Mouse (Mus musculus) megakaryocyte, embryonic 14.5 days (primary cell): ENCODE data around the gene Wdr72. TPM values are rescaled to one million over a fixed set of nuclear protein-coding genes. Genes with fewer than 3 reads are reported as not detected.

Source experiments
- H3K27me3 ChIP-seq: replicated peaks from 2 replicates; pipeline ENCODE3; 2012; ENCODE audit warnings: inconsistent platforms
- H3K36me3 ChIP-seq: replicated peaks from 2 replicates; pipeline ENCODE3; 2012; ENCODE audit warnings: low read length, inconsistent platforms, mixed read lengths
- H3K4me1 ChIP-seq: 2 replicates; pipeline ENCODE4 v1.6.1; 2012; ENCODE audit warnings: inconsistent platforms
- H3K4me3 ChIP-seq: replicated peaks from 2 replicates; pipeline ENCODE3; 2012; ENCODE audit warnings: moderate library complexity, mild to moderate bottlenecking, inconsistent platforms
- H3K9me3 ChIP-seq: 2 replicates; pipeline ENCODE4 v1.6.1; 2012; ENCODE audit warnings: inconsistent platforms
- FLI1 ChIP-seq: IDR thresholded peaks from 2 replicates; pipeline ENCODE4 v1.6.1; 2012; ENCODE audit warnings: low read length, inconsistent platforms, mixed read lengths
- GATA1 ChIP-seq: IDR thresholded peaks from 3 replicates; pipeline ENCODE4 v1.6.1; 2012; ENCODE audit warnings: mixed read lengths, low read length, inconsistent platforms, borderline replicate concordance
- polyA plus RNA-seq: library from polyadenylated mRNA; stranded (reverse); fragments of >175 nt; gene quantifications from 2 replicates; pipeline ENCODE4 v1.2.3, GENCODE M21; 2012; ENCODE audit warnings: low replicate concordance; ENCODE audit not compliant: insufficient read depth

Gene Wdr72
- polyA plus RNA-seq: not detected in 2 replicates

DNA sequence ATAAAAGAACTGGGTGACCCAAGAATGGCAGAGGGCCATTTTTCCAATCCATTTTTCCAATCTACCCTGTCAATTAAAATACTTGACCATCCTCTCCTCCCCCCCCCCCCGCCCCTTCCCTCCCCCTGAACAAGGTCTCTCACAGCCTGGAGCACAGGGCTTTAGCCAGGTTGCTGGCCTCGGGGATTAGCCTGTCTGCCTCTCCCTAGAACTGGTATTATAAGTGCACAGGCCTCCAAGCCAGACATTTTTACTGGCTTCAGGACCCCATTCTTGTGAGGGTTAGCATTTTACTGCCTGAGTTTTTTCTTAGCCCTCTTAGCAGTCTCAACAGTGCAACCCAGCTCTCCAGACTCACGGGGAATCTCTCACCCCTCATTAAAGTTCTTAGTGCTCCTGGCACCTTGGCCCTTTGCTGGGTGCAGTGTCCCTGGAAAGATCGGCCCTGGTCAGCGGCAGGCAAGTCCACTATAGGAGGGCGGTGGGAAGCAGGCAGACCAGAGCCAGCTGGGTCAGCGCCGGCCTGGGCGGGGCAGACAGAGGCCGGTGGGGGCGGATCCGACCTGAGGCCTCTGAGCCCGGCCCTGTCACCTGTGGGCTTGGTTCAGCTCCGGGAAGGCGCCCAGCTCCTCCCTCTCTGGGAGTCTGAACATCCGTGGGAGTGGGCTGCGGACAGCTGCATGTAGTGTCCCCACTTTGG lies at the start of gene Wdr72:
Wdr72 (plus strand) TSS at position 596 of the 700 bp plus-strand sequence.
- Histone ChIP-seq H3K36me3 (no peaks in the 10 kb centered on the region), H3K4me1 (no peaks in the 10 kb centered on the region), H3K9me3 (peaks cover 5% of the 10 kb centered on the region; the same call in 1 of the 2 replicates), H3K27me3 (peaks cover 4% of the 10 kb centered on the region), H3K4me3 (no peak within 1 kb of the TSS)
- no peak for TF ChIP-seq GATA1
- no peak for TF ChIP-seq FLI1

GRCm38 (mm10) chr9:74066278-74066677 lies 43.9 kb upstream of the Wdr72 start:
- Histone ChIP-seq H3K27me3 (no peaks in the 10 kb centered on the region), H3K9me3 (peaks cover 4% of the 10 kb centered on the region), H3K4me3 (no peak overlapping the region), H3K36me3 (no peaks in the 10 kb centered on the region), H3K4me1 (no peaks in the 10 kb centered on the region)
- TF ChIP-seq GATA1 (no peak), FLI1 (no peak)

DNA sequence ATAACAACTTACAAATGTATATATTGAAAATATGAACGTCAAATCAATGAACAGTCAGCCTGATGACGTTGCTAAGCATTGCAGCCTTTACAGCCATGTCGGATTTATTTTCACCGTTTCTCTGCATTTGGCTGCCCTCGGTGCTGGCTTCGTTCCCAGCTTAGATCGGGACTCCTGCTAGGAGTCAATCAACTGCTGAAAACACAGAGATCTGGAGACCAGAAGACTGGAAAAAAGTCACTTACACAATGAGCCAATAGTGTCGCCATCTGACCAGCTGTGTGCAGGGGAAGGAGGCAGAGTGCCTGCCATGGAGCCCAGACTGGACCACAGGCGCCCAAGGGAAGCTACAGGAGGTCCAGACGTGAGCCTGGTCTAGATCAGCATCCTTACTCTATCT lies 43.4 kb upstream of the Wdr72 start:
- no peak for TF ChIP-seq GATA1
- TF ChIP-seq FLI1: no peak
- H3K27me3 ChIP-seq: no peaks in the 10 kb centered on the region

GRCm38 (mm10) chr9:74075958-74076357 lies 34.2 kb upstream of the Wdr72 start:
- H3K27me3 ChIP-seq: no peaks in the 10 kb centered on the region
- H3K9me3 ChIP-seq: peaks cover 3% of the 10 kb centered on the region; the same call in 1 of the 2 replicates
- no peak overlapping the region for H3K4me3 ChIP-seq
- no peaks in the 10 kb centered on the region for H3K36me3 ChIP-seq
- TF ChIP-seq GATA1 (no peak), FLI1 (no peak)
- H3K4me1 ChIP-seq: no peaks in the 10 kb centered on the region

More for the DNA sequence above, 43.4 kb upstream of the Wdr72 start:
- H3K4me3 ChIP-seq: no peak overlapping the region
- peaks cover 4% of the 10 kb centered on the region for H3K9me3 ChIP-seq
- no peaks in the 10 kb centered on the region for H3K4me1 ChIP-seq
- H3K36me3 ChIP-seq: no peaks in the 10 kb centered on the region

- no peaks in the 10 kb centered on the region for H3K36me3 ChIP-seq
- no peaks in the 10 kb centered on the region for H3K4me1 ChIP-seq
- TF ChIP-seq GATA1 (no peak), FLI1 (no peak)
- H3K9me3 ChIP-seq: no peaks in the 10 kb centered on the region
- H3K27me3 ChIP-seq: no peaks in the 10 kb centered on the region
- H3K4me3 ChIP-seq: no peak overlapping the region
These were observed 31.7 kb upstream of the Wdr72 start for GRCm38 (mm10) chr9:74078458-74078857.

GRCm38 (mm10) chr9:74080241-74080640 lies 29.9 kb upstream of the Wdr72 start:
- H3K4me1 ChIP-seq: no peaks in the 10 kb centered on the region
- H3K27me3 ChIP-seq: no peaks in the 10 kb centered on the region
- no peaks in the 10 kb centered on the region for H3K9me3 ChIP-seq
- no peak for TF ChIP-seq FLI1
- no peak for TF ChIP-seq GATA1
- H3K4me3 ChIP-seq: peak overlapping the region; percentile 33
- H3K36me3 ChIP-seq: no peaks in the 10 kb centered on the region

- no peak for TF ChIP-seq FLI1
- no peak for TF ChIP-seq GATA1
- Histone ChIP-seq H3K4me1 (no peaks in the 10 kb centered on the region), H3K27me3 (no peaks in the 10 kb centered on the region), H3K4me3 (no peak overlapping the region), H3K36me3 (no peaks in the 10 kb centered on the region), H3K9me3 (no peaks in the 10 kb centered on the region)
These were observed 8.6 kb upstream of the Wdr72 start for GRCm38 (mm10) chr9:74101591-74101990.

DNA sequence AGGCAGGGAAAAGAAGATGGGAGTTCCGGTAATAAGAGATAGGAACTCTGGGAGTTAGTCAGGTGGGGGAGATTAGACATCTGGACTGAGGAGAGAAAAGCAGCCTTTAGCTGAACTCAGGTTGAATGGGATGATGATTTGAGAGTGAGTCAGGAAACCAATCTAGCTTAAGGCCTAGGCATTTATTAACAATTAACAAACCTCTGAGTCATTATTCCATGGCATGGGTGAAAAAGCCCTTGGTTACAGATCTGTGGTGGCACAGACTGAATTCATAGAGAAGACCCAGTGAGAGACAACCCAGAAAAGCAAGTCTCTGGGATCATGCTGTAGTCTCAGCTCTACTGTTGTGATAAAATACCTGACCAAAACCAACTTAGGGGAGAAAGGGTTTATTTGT lies 7.5 kb upstream of the Wdr72 start:
- TF ChIP-seq FLI1: no peak
- no peak for TF ChIP-seq GATA1
- Histone ChIP-seq H3K4me1 (no peaks in the 10 kb centered on the region), H3K9me3 (no peaks in the 10 kb centered on the region), H3K36me3 (no peaks in the 10 kb centered on the region), H3K4me3 (no peak overlapping the region), H3K27me3 (no peaks in the 10 kb centered on the region)

- Histone ChIP-seq H3K4me3 (no peak overlapping the region), H3K4me1 (no peaks in the 10 kb centered on the region), H3K9me3 (peaks cover 5% of the 10 kb centered on the region; the same call in 1 of the 2 replicates), H3K27me3 (peaks cover 4% of the 10 kb centered on the region), H3K36me3 (no peaks in the 10 kb centered on the region)
- TF ChIP-seq GATA1 (no peak), FLI1 (no peak)
These were observed 283 bp downstream of the Wdr72 start for GRCm38 (mm10) chr9:74110461-74110816.

GRCm38 (mm10) chr9:74112526-74112925 lies 2.4 kb downstream of the Wdr72 start:
- Histone ChIP-seq H3K4me3 (no peak overlapping the region), H3K4me1 (no peaks in the 10 kb centered on the region), H3K27me3 (peaks cover 4% of the 10 kb centered on the region), H3K36me3 (no peaks in the 10 kb centered on the region), H3K9me3 (peaks cover 5% of the 10 kb centered on the region; the same call in 1 of the 2 replicates)
- no peak for TF ChIP-seq GATA1
- no peak for TF ChIP-seq FLI1

GRCm38 (mm10) chr9:74126222-74126621 lies 16.1 kb downstream of the Wdr72 start:
- Histone ChIP-seq H3K9me3 (0 out of 2 replicates have a peak, but pooled peaks cover 3% of the 10 kb centered on the region), H3K4me3 (no peak overlapping the region), H3K4me1 (no peaks in the 10 kb centered on the region), H3K36me3 (no peaks in the 10 kb centered on the region), H3K27me3 (no peaks in the 10 kb centered on the region)
- TF ChIP-seq GATA1: no peak
- TF ChIP-seq FLI1: no peak
